Mouse (Mus musculus): ENCODE data around the gene C5ar2. TPM values are rescaled to one million over a fixed set of nuclear protein-coding genes. Genes with fewer than 3 reads are reported as not detected.
A peak's percentile ranks its signal among the peaks of the same experiment; 100 is the strongest.
"Not testable (repeated sequence)": the region's sequence is repeated elsewhere in the genome, so short reads cannot be mapped to it uniquely, and the experiment has no call there.

C5ar2 gene
- polyA plus RNA-seq, 1 experiment from 2014 or later = 1.2 TPM

DNA sequence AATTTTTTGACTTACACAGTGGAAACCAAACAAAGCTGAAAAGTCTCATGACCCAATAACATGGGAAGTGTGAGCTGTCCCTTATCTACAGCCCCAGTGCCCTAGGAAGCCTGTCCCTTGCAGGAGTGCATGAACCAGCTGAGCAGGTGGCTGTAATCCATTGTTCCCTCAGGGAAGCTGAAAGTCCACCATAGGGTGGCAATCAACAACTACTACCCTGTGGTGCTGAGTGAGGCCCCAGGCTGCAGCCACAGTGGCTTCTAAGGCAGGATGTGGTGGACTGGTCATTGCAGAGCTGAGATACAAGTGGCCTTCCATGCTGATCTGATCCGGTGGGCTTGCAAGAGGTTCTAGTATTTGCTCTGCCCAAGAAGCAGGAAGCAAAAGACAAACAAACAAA, 17.1 kb upstream of the C5ar2 start:
- no peaks in the 10 kb centered on the region for H3K4me1 ChIP-seq (ENCODE audit: insufficient read depth)
- ATAC-seq = peak; percentile 19; the same call in 1 of the 2 replicates
- WGBS (ENCODE audit: insufficient replicate concordance) = 37% methylated on average over 1 of the region's 1 CpGs
- H3K27ac ChIP-seq (ENCODE audit: low read depth) = no peak overlapping the region; the same call in 1 of the 2 replicates
- H3K4me2 ChIP-seq (ENCODE audit: low read depth, low read length) = no peak overlapping the region
- no peaks in the 10 kb centered on the region for H3K27me3 ChIP-seq (ENCODE audit: insufficient read depth, low read length)
- no peaks in the 10 kb centered on the region for H3K9me3 ChIP-seq (ENCODE audit: low read length)
- no peak overlapping the region for H3K4me3 ChIP-seq (ENCODE audit: low read depth, low read length)
- H3K36me3 ChIP-seq (replicated peaks; ENCODE audit: insufficient read depth, low read length) = no peaks in the 10 kb centered on the region
- TF ChIP-seq CTCF (IDR thresholded peaks at IDR 0.05; ENCODE audit: low read depth) (no peak), EP300 (IDR thresholded peaks at IDR 0.05; ENCODE audit: low read depth) (no peak)
- no peak overlapping the region for H3K9ac ChIP-seq (replicated peaks)
- no peak for DNase-seq

DNA sequence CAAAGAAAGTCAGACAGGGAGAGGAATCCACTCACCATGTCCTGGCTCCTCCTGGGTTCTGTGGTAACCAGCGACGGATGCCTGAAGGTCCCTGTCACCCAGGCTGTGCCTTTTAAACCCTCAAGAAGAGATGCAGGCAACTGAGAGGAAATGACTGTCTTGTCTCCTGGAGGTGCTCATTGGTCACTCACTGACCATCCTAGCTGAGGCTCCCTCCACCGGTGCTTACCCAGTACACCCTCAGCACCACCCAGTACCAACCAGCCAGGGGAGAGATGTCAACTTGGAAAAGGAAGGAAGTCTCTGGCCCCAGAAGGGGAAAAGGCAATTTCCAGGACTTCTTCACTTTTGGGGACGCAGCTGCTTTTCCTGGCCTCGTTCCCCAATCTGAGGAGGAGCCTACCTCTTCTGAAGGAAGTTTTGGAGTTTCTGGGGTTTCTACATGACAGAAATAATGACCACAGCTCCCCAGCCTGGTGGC, 15.2 kb upstream of the C5ar2 start, which contains the start of gene C5ar1:
Gene C5ar1 (minus strand): TSS at position 431 of the 481 bp plus-strand sequence.
- Histone ChIP-seq H3K27ac (ENCODE audit: low read depth) (peak within 1 kb of the TSS; percentile 74), H3K27me3 (ENCODE audit: insufficient read depth, low read length) (no peaks in the 10 kb centered on the region), H3K4me2 (ENCODE audit: low read depth, low read length) (peak within 1 kb of the TSS; percentile 29; the same call in 1 of the 2 replicates), H3K4me3 (ENCODE audit: low read depth, low read length) (peak within 1 kb of the TSS; percentile 35), H3K9me3 (ENCODE audit: low read length) (no peaks in the 10 kb centered on the region), H3K9ac (replicated peaks) (0 out of 2 replicates have a peak within 1 kb of the TSS, but pooled peaks have one; percentile 6), H3K36me3 (replicated peaks; ENCODE audit: insufficient read depth, low read length) (no peaks in the 10 kb centered on the region), H3K4me1 (ENCODE audit: insufficient read depth) (peaks cover 1% of the 10 kb centered on the region; the same call in 1 of the 2 replicates)
- DNase-seq = no peak
- 64% methylated on average over 5 of the region's 5 CpGs for WGBS (ENCODE audit: insufficient replicate concordance)
- ATAC-seq = no peak
- TF ChIP-seq CTCF (IDR thresholded peaks at IDR 0.05; ENCODE audit: low read depth) = no peak
- TF ChIP-seq EP300 (IDR thresholded peaks at IDR 0.05; ENCODE audit: low read depth) = no peak

GRCm38 (mm10) chr7:16257830-16258229, 13.9 kb upstream of the C5ar2 start:
- 0 out of 2 replicates have a peak overlapping the region, but pooled peaks have one; percentile 9 for H3K4me2 ChIP-seq (ENCODE audit: low read depth, low read length)
- ATAC-seq (peak; percentile 52; the same call in 1 of the 2 replicates), DNase-seq (no peak)
- peak overlapping the region; percentile 35 for H3K4me3 ChIP-seq (ENCODE audit: low read depth, low read length)
- TF ChIP-seq CTCF (IDR thresholded peaks at IDR 0.05; ENCODE audit: low read depth) = no peak
- no peak for TF ChIP-seq EP300 (IDR thresholded peaks at IDR 0.05; ENCODE audit: low read depth)
- H3K4me1 ChIP-seq (ENCODE audit: insufficient read depth) = peaks cover 3% of the 10 kb centered on the region; the same call in 1 of the 2 replicates
- 64% methylated on average over 11 of the region's 11 CpGs for WGBS (ENCODE audit: insufficient replicate concordance)
- no peaks in the 10 kb centered on the region for H3K36me3 ChIP-seq (replicated peaks; ENCODE audit: insufficient read depth, low read length)
- no peak overlapping the region for H3K9ac ChIP-seq (replicated peaks)
- no peaks in the 10 kb centered on the region for H3K27me3 ChIP-seq (ENCODE audit: insufficient read depth, low read length)
- H3K27ac ChIP-seq (ENCODE audit: low read depth) = peak overlapping the region; percentile 74
- H3K9me3 ChIP-seq (ENCODE audit: low read length) = no peaks in the 10 kb centered on the region

DNA sequence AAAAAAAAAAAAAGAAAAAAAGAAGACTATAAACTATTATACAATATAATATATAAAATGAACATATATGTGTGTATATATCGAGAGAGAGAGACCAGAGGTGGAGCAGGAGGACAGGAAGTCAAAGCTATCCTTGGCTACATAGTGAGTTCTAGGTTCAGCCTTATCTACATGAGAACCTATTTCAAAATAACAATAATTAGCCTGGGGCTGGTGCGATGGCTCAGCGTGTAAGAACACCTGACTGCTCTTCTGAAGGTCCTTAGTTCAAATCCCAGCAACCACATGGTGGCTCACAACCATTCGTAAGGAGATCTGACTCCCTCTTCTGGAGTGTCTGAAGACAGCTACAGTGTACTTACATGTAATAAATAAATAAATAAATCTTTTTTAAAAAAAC, 12.0 kb upstream of the C5ar2 start:
- WGBS (ENCODE audit: insufficient replicate concordance) = 77% methylated on average over 4 of the region's 4 CpGs
- not testable (repeated sequence) for DNase-seq; ATAC-seq; H3K27me3 ChIP-seq (ENCODE audit: insufficient read depth, low read length); H3K4me2 ChIP-seq (ENCODE audit: low read depth, low read length); H3K9me3 ChIP-seq (ENCODE audit: low read length); H3K9ac ChIP-seq (replicated peaks); H3K27ac ChIP-seq (ENCODE audit: low read depth); H3K4me1 ChIP-seq (ENCODE audit: insufficient read depth); H3K4me3 ChIP-seq (ENCODE audit: low read depth, low read length); H3K36me3 ChIP-seq (replicated peaks; ENCODE audit: insufficient read depth, low read length)

- H3K27ac ChIP-seq (ENCODE audit: low read depth) = peak overlapping the region; percentile 22; the same call in 1 of the 2 replicates
- H3K4me1 ChIP-seq (ENCODE audit: insufficient read depth) = peaks cover 6% of the 10 kb centered on the region; the same call in 1 of the 2 replicates
- no peak overlapping the region for H3K4me3 ChIP-seq (ENCODE audit: low read depth, low read length)
- no peaks in the 10 kb centered on the region for H3K9me3 ChIP-seq (ENCODE audit: low read length)
- peak; percentile 72; the same call in 1 of the 2 replicates for ATAC-seq
- DNase-seq = no peak
- H3K27me3 ChIP-seq (ENCODE audit: insufficient read depth, low read length) = no peaks in the 10 kb centered on the region
- TF ChIP-seq EP300 (IDR thresholded peaks at IDR 0.05; ENCODE audit: low read depth) (no peak), CTCF (IDR thresholded peaks at IDR 0.05; ENCODE audit: low read depth) (no peak)
- no peak overlapping the region for H3K4me2 ChIP-seq (ENCODE audit: low read depth, low read length)
- H3K36me3 ChIP-seq (replicated peaks; ENCODE audit: insufficient read depth, low read length) = no peaks in the 10 kb centered on the region
- no peak overlapping the region for H3K9ac ChIP-seq (replicated peaks)
- 11% methylated on average over 4 of the region's 4 CpGs for WGBS (ENCODE audit: insufficient replicate concordance)
These were observed 10.2 kb upstream of the C5ar2 start for GRCm38 (mm10) chr7:16254195-16254594.

DNA sequence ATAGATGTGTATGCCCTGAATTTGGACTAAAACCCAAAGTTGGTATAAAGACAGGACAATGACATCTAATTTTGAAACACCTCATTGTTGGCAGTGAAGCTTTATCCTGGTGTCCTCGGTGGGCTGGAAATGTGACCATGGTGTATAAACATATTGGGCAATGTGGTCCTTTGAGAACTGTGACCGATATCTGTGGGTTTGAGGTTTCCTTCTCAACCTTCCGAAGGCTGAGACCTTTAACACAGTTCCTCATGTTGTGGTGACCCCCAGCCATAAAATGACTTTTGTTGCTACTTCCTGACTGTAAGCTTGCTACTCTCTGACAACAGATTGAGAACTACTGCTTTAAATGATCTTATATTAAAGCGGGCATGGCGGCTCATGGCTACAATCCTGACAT, 6.7 kb upstream of the C5ar2 start:
- peak overlapping the region; percentile 23; the same call in 1 of the 2 replicates for H3K4me2 ChIP-seq (ENCODE audit: low read depth, low read length)
- TF ChIP-seq EP300 (IDR thresholded peaks at IDR 0.05; ENCODE audit: low read depth) (no peak), CTCF (IDR thresholded peaks at IDR 0.05; ENCODE audit: low read depth) (no peak)
- ATAC-seq (peak; percentile 19; the same call in 1 of the 2 replicates), DNase-seq (no peak)
- H3K4me1 ChIP-seq (ENCODE audit: insufficient read depth) = peaks cover 6% of the 10 kb centered on the region; the same call in 1 of the 2 replicates
- no peak overlapping the region for H3K9ac ChIP-seq (replicated peaks)
- no peak overlapping the region for H3K4me3 ChIP-seq (ENCODE audit: low read depth, low read length)
- no peaks in the 10 kb centered on the region for H3K27me3 ChIP-seq (ENCODE audit: insufficient read depth, low read length)
- no peaks in the 10 kb centered on the region for H3K36me3 ChIP-seq (replicated peaks; ENCODE audit: insufficient read depth, low read length)
- no peak overlapping the region for H3K27ac ChIP-seq (ENCODE audit: low read depth)
- no peaks in the 10 kb centered on the region for H3K9me3 ChIP-seq (ENCODE audit: low read length)
- 21% methylated on average over 5 of the region's 5 CpGs for whole genome bisulfite sequencing (ENCODE audit: insufficient replicate concordance)
